Mouse (Mus musculus) liver, adult 2 months (tissue): ENCODE data around the gene Dnajb8.

ENCODE experiments used
- CTCF ChIP-seq: fragments of 200-500 bp; IDR thresholded peaks from 2 replicates; pipeline ENCODE4 v1.5.1; 2011; ENCODE audit warnings: low read depth, low read length, control low read depth
- POLR2A ChIP-seq: fragments of 200-500 bp; IDR thresholded peaks from 2 replicates; pipeline ENCODE4 v1.6.1; 2011; ENCODE audit warnings: low read length, control low read depth; ENCODE audit not compliant: insufficient read depth; ENCODE audit errors: extremely low read depth

- no peak for TF ChIP-seq CTCF
- no peak for TF ChIP-seq POLR2A
Observed at GRCm38 (mm10) chr6:88190310-88191023, 31.6 kb upstream of the Dnajb8 start.
